Mouse (Mus musculus) midbrain, embryonic 12.5 days (tissue): ENCODE measurements around the gene Rfx1. TPM values are rescaled to one million over a fixed set of nuclear protein-coding genes. Genes with fewer than 3 reads are reported as not detected.

Experiments used
- ATAC-seq: fragments of 200-750 bp; cut with Nextera tagmentation; 2 replicates; pipeline ENCODE4 v1.8.0; 2017; ENCODE audit warnings: low read depth, moderate TSS enrichment, moderate library complexity; ENCODE audit not compliant: low FRiP score
- H3K27ac ChIP-seq: fragments of 300-500 bp; sonication (generic); replicated peaks from 2 replicates; pipeline ENCODE4 v1.5.1; 2016; ENCODE audit warnings: mild to moderate bottlenecking
- H3K27me3 ChIP-seq: fragments of 300-500 bp; sonication (generic); 2 replicates; pipeline ENCODE4 v1.6.1; 2016; ENCODE audit warnings: mild to moderate bottlenecking
- H3K36me3 ChIP-seq: fragments of 300-500 bp; sonication (generic); 2 replicates; pipeline ENCODE4 v1.6.1; 2016
- H3K4me1 ChIP-seq: fragments of 300-500 bp; sonication (generic); 2 replicates; pipeline ENCODE4 v1.6.1; 2016
- H3K4me2 ChIP-seq: fragments of 300-500 bp; sonication (generic); replicated peaks from 2 replicates; pipeline ENCODE4 v1.6.1; 2016; ENCODE audit warnings: mild to moderate bottlenecking, moderate library complexity
- H3K4me3 ChIP-seq: fragments of 300-500 bp; sonication (generic); 2 replicates; pipeline ENCODE4 v1.5.1; 2016; ENCODE audit warnings: mild to moderate bottlenecking
- H3K9ac ChIP-seq: fragments of 300-500 bp; sonication (generic); replicated peaks from 2 replicates; pipeline ENCODE4 v1.6.1; 2016; ENCODE audit warnings: mild to moderate bottlenecking, moderate library complexity
- H3K9me3 ChIP-seq: fragments of 300-500 bp; sonication (generic); 2 replicates; pipeline ENCODE4 v1.6.1; 2016; ENCODE audit warnings: mild to moderate bottlenecking
- WGBS: fragments of 180-500 bp; shearing (Covaris S2); methylation state at CpG from one replicate; pipeline ENCODE4 v1.1.7; 2016; 5-methylcytosine and 5-hydroxymethylcytosine counted together
- polyA plus RNA-seq: library from polyadenylated mRNA; unstranded; fragments of >200 nt; fragmentation: Nextera tagmentation; extraction: Ambion mirVana; gene quantifications from 2 replicates; pipeline ENCODE4 v1.2.1, GENCODE M21; 2016

Gene Rfx1
- polyA plus RNA-seq, 1 experiment from 2014 or later, result 10.0 TPM

- no peaks in the 10 kb centered on the region for H3K27me3 ChIP-seq
- no peaks in the 10 kb centered on the region for H3K9me3 ChIP-seq
- H3K4me2 ChIP-seq, result no peak overlapping the region
- WGBS, result 94% methylated on average over 25 of the region's 25 CpGs
- no peak overlapping the region for H3K9ac ChIP-seq
- peaks cover 29% of the 10 kb centered on the region for H3K4me1 ChIP-seq
- no peak for ATAC-seq
- H3K27ac ChIP-seq, result no peak overlapping the region
- peaks cover 57% of the 10 kb centered on the region for H3K36me3 ChIP-seq
- no peak overlapping the region for H3K4me3 ChIP-seq
These were observed 35.0 kb downstream of the Rfx1 start for GRCm38 (mm10) chr8:84101476-84102270.

DNA sequence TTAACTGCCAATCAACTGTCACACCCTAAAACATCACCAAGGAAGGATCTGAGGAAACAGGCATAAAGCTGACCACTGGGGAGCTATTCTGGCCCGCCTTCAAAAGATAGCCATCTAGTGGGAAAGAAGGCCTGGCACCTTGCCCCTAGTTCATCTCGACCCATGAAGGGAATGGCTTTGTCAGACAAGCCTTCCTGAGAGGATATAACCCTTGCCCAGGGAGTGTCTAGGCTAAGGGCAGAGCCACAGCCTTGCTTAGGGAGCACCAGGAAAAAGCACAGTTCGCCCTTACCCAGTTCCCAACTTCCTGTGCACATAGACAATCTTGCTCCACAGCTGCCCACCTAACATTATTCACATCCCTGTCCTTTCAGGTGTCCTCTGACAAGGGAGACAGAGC, 37.0 kb downstream of the Rfx1 start:
- peak overlapping the region; percentile 79 for H3K9ac ChIP-seq
- peaks cover 29% of the 10 kb centered on the region for H3K4me1 ChIP-seq
- no peak for ATAC-seq
- H3K27ac ChIP-seq, result peak overlapping the region; percentile 81
- H3K4me3 ChIP-seq, result peak overlapping the region; percentile 52
- peaks cover 38% of the 10 kb centered on the region for H3K36me3 ChIP-seq
- H3K9me3 ChIP-seq, result no peaks in the 10 kb centered on the region
- H3K4me2 ChIP-seq, result peak overlapping the region; percentile 83
- H3K27me3 ChIP-seq, result no peaks in the 10 kb centered on the region
- 60% methylated on average over 3 of the region's 3 CpGs for WGBS

- peak overlapping the region; percentile 81 for H3K27ac ChIP-seq
- H3K27me3 ChIP-seq, result no peaks in the 10 kb centered on the region
- peaks cover 29% of the 10 kb centered on the region for H3K4me1 ChIP-seq
- H3K4me2 ChIP-seq, result peak overlapping the region; percentile 83
- peak overlapping the region; percentile 79 for H3K9ac ChIP-seq
- peaks cover 32% of the 10 kb centered on the region for H3K36me3 ChIP-seq
- peak overlapping the region; percentile 52 for H3K4me3 ChIP-seq
- 1% methylated on average over 28 of the region's 29 CpGs for WGBS
- H3K9me3 ChIP-seq, result no peaks in the 10 kb centered on the region
- peak; percentile 83 for ATAC-seq
These were observed 37.6 kb downstream of the Rfx1 start for GRCm38 (mm10) chr8:84104221-84104620.

DNA sequence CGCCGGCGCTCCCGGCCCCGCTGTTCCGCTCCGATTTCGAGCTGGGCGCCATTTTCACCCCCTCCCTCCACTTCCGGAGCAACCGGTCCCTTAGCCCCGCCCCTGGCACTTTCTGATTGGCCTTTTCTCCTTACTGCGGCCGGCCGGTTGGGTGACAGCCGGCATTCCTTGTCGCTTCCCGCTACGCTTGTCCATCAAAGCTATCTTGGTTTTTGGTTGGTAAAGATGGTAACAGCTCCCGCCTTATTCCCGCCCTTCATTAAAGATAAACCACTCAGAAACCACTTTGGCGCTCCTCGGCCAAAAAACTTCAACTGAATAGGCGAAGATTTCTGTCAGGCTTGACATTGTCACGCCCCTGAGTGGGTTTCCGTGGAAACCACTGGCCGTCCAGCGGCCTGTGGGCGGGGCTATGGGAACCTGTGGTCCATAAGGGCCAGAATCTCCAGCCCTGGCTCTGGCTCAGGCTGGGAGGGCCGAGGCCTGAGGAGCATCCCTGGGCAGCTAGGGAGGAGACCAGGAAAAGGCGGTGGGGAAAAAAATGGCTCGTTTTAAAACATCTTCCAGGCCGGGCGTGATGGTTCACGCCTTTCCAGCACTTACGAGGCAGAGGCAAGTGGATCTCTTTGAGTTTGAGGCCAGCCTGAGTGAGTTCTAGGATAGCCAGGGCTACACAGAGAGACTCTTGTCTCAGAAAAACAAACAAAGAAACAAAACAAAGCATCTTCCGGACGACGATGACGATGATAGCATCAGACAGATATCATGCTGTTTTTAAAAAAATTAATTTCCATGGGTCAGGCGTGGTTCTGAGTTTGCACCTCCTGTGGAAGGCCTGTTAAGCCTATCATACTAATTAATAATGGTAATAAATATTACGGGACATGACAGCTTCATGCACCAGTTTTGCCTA, 38.3 kb downstream of the Rfx1 start, which contains the start of gene Dcaf15:
Gene Dcaf15, minus strand, starts transcription at position 72 of the 913 bp plus-strand sequence.
- peak within 1 kb of the TSS; percentile 81 for H3K27ac ChIP-seq
- peak within 1 kb of the TSS; percentile 52 for H3K4me3 ChIP-seq
- peak within 1 kb of the TSS; percentile 83 for H3K4me2 ChIP-seq
- WGBS, result 7% methylated on average over 42 of the region's 42 CpGs
- H3K36me3 ChIP-seq, result peaks cover 25% of the 10 kb centered on the region
- no peaks in the 10 kb centered on the region for H3K27me3 ChIP-seq
- no peaks in the 10 kb centered on the region for H3K9me3 ChIP-seq
- peak within 1 kb of the TSS; percentile 79 for H3K9ac ChIP-seq
- peaks cover 29% of the 10 kb centered on the region for H3K4me1 ChIP-seq
- ATAC-seq, result peak; percentile 97

DNA sequence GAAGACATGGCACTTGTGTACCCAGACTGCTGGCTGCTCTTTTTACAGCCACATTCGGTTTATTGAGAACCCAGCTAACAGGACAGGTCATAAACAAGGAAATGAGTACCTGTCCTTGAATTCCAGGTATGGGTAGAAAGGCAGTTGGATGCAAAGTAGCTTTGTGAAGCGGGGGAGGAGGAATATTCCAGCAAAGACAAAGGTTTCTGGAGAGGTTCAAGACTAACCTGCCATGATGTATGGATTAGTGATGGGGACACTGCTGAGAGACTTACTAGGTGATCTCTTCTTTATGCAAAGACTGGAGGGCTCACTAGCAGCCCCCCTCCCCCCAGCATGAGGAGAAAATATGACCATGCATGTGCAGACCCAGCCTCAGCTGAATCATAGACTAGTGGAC, 39.0 kb downstream of the Rfx1 start:
- Histone ChIP-seq H3K36me3 (peaks cover 20% of the 10 kb centered on the region), H3K4me3 (no peak overlapping the region), H3K27ac (peak overlapping the region; percentile 79; the same call in 1 of the 2 replicates), H3K4me1 (peaks cover 29% of the 10 kb centered on the region), H3K9ac (no peak overlapping the region), H3K4me2 (no peak overlapping the region), H3K9me3 (no peaks in the 10 kb centered on the region), H3K27me3 (no peaks in the 10 kb centered on the region)
- ATAC-seq, result no peak
- 80% methylated on average over 2 of the region's 2 CpGs for WGBS

DNA sequence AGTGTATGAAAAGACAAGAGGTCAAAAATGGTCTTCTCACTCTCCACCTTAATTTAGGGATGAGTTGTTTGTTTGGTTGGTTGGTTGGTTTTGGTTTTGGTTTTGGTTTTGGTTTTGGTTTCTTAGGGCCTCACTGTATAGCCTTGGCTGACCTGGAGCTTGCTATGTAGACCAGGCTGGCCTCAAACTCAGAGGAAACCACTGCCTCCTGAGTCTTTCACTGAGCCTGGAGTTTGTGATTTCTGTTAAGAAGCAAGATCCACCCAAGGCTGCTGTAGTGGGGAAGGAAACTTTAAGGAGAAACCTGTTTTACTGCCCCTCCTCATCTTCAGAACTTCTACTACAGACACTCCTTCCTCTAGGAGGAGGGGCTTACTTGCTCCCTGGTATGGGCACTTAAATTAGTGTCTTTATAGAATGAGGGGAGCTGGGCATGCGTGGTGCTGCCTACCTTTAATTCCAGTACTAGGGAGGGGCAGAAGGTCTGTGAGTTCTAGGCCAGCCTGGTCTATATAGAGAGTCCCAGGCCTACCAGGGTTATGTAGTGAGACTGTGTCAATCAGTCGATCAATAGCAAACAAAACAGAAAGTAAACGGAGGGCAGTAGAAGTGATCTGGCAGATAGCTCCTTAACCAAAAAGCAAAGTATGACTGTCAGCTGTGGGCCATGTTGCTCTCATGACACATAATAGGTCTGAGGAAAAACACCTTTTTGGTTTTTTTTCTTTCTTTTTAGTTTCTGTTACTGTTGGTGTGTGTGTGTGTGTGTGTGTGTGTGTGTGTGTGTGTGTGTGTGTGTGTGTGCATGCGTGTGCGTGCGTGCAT, 39.8 kb downstream of the Rfx1 start:
- Histone ChIP-seq H3K27ac (no peak overlapping the region), H3K9me3 (no peaks in the 10 kb centered on the region), H3K4me1 (peaks cover 29% of the 10 kb centered on the region), H3K9ac (no peak overlapping the region), H3K27me3 (no peaks in the 10 kb centered on the region), H3K4me2 (no peak overlapping the region), H3K4me3 (no peak overlapping the region), H3K36me3 (peaks cover 12% of the 10 kb centered on the region)
- WGBS, result 95% methylated on average over 6 of the region's 6 CpGs
- ATAC-seq, result no peak

- WGBS, result 89% methylated on average over 6 of the region's 6 CpGs
- no peak for ATAC-seq
- H3K4me1 ChIP-seq, result no peaks in the 10 kb centered on the region
These were observed 49.0 kb downstream of the Rfx1 start for GRCm38 (mm10) chr8:84115646-84116045.

DNA sequence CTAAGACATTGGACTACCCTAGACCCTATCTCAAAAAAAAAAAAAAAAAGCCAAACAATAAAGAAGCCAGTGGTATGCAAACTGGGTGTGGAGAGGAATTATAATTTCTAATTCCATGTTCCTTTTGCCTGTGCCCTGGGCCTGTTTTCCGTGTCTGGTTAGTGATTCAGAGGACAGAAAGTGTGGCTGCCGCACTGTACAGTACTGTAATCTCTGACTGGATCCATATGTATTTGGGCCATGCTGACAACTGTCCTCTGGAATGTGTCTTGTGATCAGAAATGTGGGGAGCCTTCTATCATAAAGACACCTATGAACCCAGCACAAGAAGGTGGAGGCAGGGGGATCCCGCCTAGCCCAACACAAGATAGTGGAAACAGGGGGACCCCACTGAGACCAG, 55.5 kb downstream of the Rfx1 start:
- Histone ChIP-seq H3K4me2 (no peak overlapping the region), H3K9me3 (no peaks in the 10 kb centered on the region), H3K9ac (no peak overlapping the region), H3K27me3 (no peaks in the 10 kb centered on the region), H3K4me3 (no peak overlapping the region), H3K36me3 (no peaks in the 10 kb centered on the region), H3K27ac (no peak overlapping the region), H3K4me1 (no peaks in the 10 kb centered on the region)
- no peak for ATAC-seq
- WGBS, result 87% methylated on average over 3 of the region's 3 CpGs

More at GRCm38 (mm10) chr8:84115646-84116045, 49.0 kb downstream of the Rfx1 start:
- H3K27me3 ChIP-seq, result no peaks in the 10 kb centered on the region
- no peak overlapping the region for H3K27ac ChIP-seq
- H3K4me2 ChIP-seq, result no peak overlapping the region
- no peak overlapping the region for H3K9ac ChIP-seq
- H3K36me3 ChIP-seq, result no peaks in the 10 kb centered on the region
- no peak overlapping the region for H3K4me3 ChIP-seq
- H3K9me3 ChIP-seq, result no peaks in the 10 kb centered on the region

GRCm38 (mm10) chr8:84125656-84126055, 59.0 kb downstream of the Rfx1 start, which contains the start of gene Podnl1:
TSS of gene Podnl1 (plus strand) at chr8:84125989.
- Histone ChIP-seq H3K4me1 (peaks cover 2% of the 10 kb centered on the region; the same call in 1 of the 2 replicates), H3K27me3 (0 out of 2 replicates have a peak, but pooled peaks cover 7% of the 10 kb centered on the region), H3K4me2 (no peak within 1 kb of the TSS), H3K36me3 (no peaks in the 10 kb centered on the region), H3K9me3 (no peaks in the 10 kb centered on the region), H3K9ac (no peak within 1 kb of the TSS), H3K27ac (no peak within 1 kb of the TSS), H3K4me3 (no peak within 1 kb of the TSS)
- WGBS, result 63% methylated on average over 7 of the region's 9 CpGs
- ATAC-seq, result no peak

GRCm38 (mm10) chr8:84126742-84127141, 60.1 kb downstream of the Rfx1 start:
- H3K9me3 ChIP-seq, result no peaks in the 10 kb centered on the region
- H3K4me3 ChIP-seq, result no peak overlapping the region
- WGBS, result 79% methylated on average over 2 of the region's 2 CpGs
- H3K27ac ChIP-seq, result no peak overlapping the region
- H3K27me3 ChIP-seq, result 0 out of 2 replicates have a peak, but pooled peaks cover 15% of the 10 kb centered on the region
- peaks cover 4% of the 10 kb centered on the region; the same call in 1 of the 2 replicates for H3K4me1 ChIP-seq
- no peak overlapping the region for H3K4me2 ChIP-seq
- H3K36me3 ChIP-seq, result peaks cover 2% of the 10 kb centered on the region; the same call in 1 of the 2 replicates
- ATAC-seq, result no peak
- no peak overlapping the region for H3K9ac ChIP-seq

- H3K9ac ChIP-seq, result no peak overlapping the region
- 0 out of 2 replicates have a peak, but pooled peaks cover 15% of the 10 kb centered on the region for H3K27me3 ChIP-seq
- no peak overlapping the region for H3K27ac ChIP-seq
- H3K9me3 ChIP-seq, result no peaks in the 10 kb centered on the region
- H3K4me2 ChIP-seq, result no peak overlapping the region
- peaks cover 8% of the 10 kb centered on the region for H3K36me3 ChIP-seq
- peaks cover 4% of the 10 kb centered on the region; the same call in 1 of the 2 replicates for H3K4me1 ChIP-seq
- ATAC-seq, result no peak
- WGBS, result 77% methylated on average over 17 of the region's 17 CpGs
- H3K4me3 ChIP-seq, result no peak overlapping the region
These were observed 60.7 kb downstream of the Rfx1 start for GRCm38 (mm10) chr8:84127202-84127901.
